Mouse (Mus musculus) thymus, adult 2 months (tissue): ENCODE results near the gene Abhd10.

Experiments
- CTCF ChIP-seq: fragments of 200-500 bp; IDR thresholded peaks from 2 replicates; pipeline ENCODE4 v1.5.1; 2012; ENCODE audit warnings: mild to moderate bottlenecking, control low read depth, low read length, moderate library complexity, borderline replicate concordance; ENCODE audit not compliant: control insufficient read depth, poor library complexity, insufficient read depth; ENCODE audit errors: extremely low read depth
- POLR2A ChIP-seq: fragments of 200-500 bp; IDR thresholded peaks from 2 replicates; pipeline ENCODE4 v1.6.1; 2012; ENCODE audit warnings: mild to moderate bottlenecking, low read length, control low read depth, moderate library complexity; ENCODE audit not compliant: control insufficient read depth, poor library complexity, insufficient read depth; ENCODE audit errors: extremely low read depth

DNA sequence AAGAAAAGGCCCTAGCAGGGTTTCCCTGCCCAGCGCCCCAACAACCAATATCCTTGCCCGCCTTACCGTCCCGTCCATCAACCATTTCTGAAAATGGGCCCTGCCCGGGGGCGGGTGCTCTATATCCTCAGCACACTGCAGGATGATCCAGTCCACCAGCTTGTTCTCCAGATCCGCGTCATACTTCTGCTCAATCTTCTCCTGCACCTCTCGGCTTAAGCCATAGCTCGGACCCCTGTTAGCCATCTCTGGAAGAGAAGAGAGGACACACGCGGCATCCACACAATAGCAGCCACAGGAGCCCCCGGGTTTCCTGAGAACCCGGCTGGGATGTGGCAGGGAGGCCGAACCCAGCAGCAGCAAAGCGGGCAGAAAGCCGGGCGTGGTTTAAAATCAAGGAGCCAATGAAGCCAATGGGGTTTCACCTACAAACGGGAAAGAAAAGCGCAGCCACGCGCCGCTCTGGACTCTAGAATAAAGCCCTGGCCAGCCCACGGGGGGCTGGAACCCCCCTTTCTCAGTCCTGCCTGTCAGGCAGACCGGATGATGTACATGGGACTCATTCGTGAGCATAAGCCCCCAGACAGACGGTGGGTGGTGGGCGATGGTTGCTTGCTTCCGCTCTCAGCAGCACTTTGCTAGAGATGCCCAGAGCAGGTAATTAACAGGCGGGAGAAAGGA lies 18.6 kb downstream of the Abhd10 start, which contains the start of gene Tagln3:
- no peak for TF ChIP-seq CTCF
- TF ChIP-seq POLR2A = no peak
